Mouse (Mus musculus) limb, embryonic 15.5 days (tissue): ENCODE results near the gene Gm20388. TPM values are rescaled to one million over a fixed set of nuclear protein-coding genes. Genes with fewer than 3 reads are reported as not detected.
A peak's percentile ranks its signal among the peaks of the same experiment; 100 is the strongest.
"Not testable (repeated sequence)": the region's sequence is repeated elsewhere in the genome, so short reads cannot be mapped to it uniquely, and the experiment has no call there.

Source experiments
- ATAC-seq: fragments of 200-750 bp; cut with Nextera tagmentation; 2 replicates; pipeline ENCODE4 v1.8.0; 2017; ENCODE audit warnings: low read depth, moderate TSS enrichment; ENCODE audit not compliant: insufficient number of reproducible peaks, low FRiP score, low TSS enrichment
- H3K27ac ChIP-seq: fragments of 300-500 bp; sonication (generic); 2 replicates; pipeline ENCODE4 v1.5.1; 2015; ENCODE audit warnings: moderate library complexity, mild to moderate bottlenecking, inconsistent platforms
- H3K27me3 ChIP-seq: fragments of 300-500 bp; sonication (generic); 2 replicates; pipeline ENCODE4 v1.6.1; 2015; ENCODE audit warnings: inconsistent platforms
- H3K36me3 ChIP-seq: fragments of 300-500 bp; sonication (generic); 2 replicates; pipeline ENCODE4 v1.6.1; 2015; ENCODE audit warnings: inconsistent platforms
- H3K4me1 ChIP-seq: fragments of 300-500 bp; sonication (generic); 2 replicates; pipeline ENCODE4 v1.6.1; 2015; ENCODE audit warnings: inconsistent platforms
- H3K4me2 ChIP-seq: fragments of 300-500 bp; sonication (generic); 2 replicates; pipeline ENCODE4 v1.6.1; 2015; ENCODE audit warnings: mild to moderate bottlenecking, inconsistent platforms
- H3K4me3 ChIP-seq: fragments of 300-500 bp; sonication (generic); 2 replicates; pipeline ENCODE4 v1.5.1; 2015; ENCODE audit warnings: mild to moderate bottlenecking, inconsistent platforms
- H3K9ac ChIP-seq: fragments of 300-500 bp; sonication (generic); 2 replicates; pipeline ENCODE4 v1.6.1; 2015; ENCODE audit warnings: inconsistent platforms
- H3K9me3 ChIP-seq: fragments of 300-500 bp; sonication (generic); 2 replicates; pipeline ENCODE4 v1.6.1; 2016; ENCODE audit warnings: inconsistent platforms
- WGBS: fragments of 180-500 bp; shearing (Covaris S2); methylation state at CpG from one replicate; pipeline ENCODE4 v1.1.7; 2015; 5-methylcytosine and 5-hydroxymethylcytosine counted together
- polyA plus RNA-seq: library from polyadenylated mRNA; unstranded; fragments of >200 nt; fragmentation: Nextera tagmentation; extraction: Ambion mirVana; gene quantifications from 2 replicates; pipeline ENCODE4 v1.2.1, GENCODE M21; 2015

Gm20388 gene
- polyA plus RNA-seq, 1 experiment from 2014 or later: 4.9 TPM

DNA sequence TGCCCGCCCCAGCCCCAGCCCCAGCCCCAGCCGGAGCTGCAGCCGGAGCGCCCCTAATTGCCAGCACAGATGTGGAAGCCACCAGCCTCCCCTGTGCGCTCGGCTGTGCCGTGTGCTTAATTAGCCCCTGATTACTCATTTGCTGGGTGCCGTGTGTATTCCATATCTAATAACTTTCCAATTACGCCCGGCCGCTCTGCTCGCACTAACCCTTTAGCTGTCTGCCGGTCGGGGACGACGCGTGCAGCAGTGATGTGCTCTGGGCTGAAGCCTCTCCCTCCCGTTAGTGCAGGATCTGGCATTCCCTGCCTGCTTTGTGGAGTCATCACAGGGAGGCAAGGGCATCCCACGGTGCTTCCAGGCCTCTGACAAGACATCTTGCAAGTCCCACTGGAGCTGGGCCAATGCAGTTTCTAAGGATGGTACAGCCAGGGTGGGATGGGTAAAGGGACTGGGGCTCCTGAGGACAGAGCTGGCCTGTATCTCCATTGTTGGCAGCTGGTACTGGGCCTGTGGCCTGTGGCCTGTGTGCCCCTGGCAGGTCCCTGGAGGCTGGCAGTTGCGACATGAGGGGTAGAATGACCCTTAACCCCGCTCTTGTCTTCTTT lies 437.2 kb downstream of the Gm20388 start:
- ATAC-seq: no peak
- H3K9me3 ChIP-seq: no peaks in the 10 kb centered on the region
- no peak overlapping the region for H3K27ac ChIP-seq
- H3K27me3 ChIP-seq: 0 out of 2 replicates have a peak, but pooled peaks cover 4% of the 10 kb centered on the region
- H3K4me3 ChIP-seq: no peak overlapping the region
- H3K36me3 ChIP-seq: no peaks in the 10 kb centered on the region
- no peak overlapping the region for H3K4me2 ChIP-seq
- 40% methylated on average over 21 of the region's 21 CpGs for WGBS
- no peak overlapping the region for H3K9ac ChIP-seq
- H3K4me1 ChIP-seq: peaks cover 50% of the 10 kb centered on the region

DNA sequence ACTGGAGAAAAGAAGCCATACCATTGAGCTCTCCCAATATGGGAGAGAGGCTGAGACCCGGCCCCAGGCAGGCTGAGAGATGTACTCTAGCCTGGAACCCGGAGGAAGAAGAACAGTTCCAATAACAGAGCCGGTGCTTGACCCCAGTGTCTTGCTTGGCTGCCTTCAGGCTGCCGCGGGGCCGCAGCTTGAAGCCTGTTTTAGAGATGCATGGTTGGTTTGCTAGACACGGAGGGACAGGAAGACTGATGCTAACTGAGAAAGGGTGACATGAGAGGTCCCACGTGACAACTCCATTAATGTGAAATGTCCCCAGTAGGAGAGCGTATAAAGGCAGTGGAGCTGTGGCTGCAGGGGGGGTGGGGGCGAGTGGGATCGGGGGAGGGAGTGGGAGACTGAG lies 438.3 kb downstream of the Gm20388 start:
- H3K27ac ChIP-seq: no peak overlapping the region
- 61% methylated on average over 11 of the region's 11 CpGs for WGBS
- H3K4me2 ChIP-seq: no peak overlapping the region
- H3K27me3 ChIP-seq: 0 out of 2 replicates have a peak, but pooled peaks cover 4% of the 10 kb centered on the region
- no peak overlapping the region for H3K9ac ChIP-seq
- no peak for ATAC-seq
- H3K4me3 ChIP-seq: no peak overlapping the region
- H3K36me3 ChIP-seq: no peaks in the 10 kb centered on the region
- no peaks in the 10 kb centered on the region for H3K9me3 ChIP-seq
- peaks cover 50% of the 10 kb centered on the region for H3K4me1 ChIP-seq

DNA sequence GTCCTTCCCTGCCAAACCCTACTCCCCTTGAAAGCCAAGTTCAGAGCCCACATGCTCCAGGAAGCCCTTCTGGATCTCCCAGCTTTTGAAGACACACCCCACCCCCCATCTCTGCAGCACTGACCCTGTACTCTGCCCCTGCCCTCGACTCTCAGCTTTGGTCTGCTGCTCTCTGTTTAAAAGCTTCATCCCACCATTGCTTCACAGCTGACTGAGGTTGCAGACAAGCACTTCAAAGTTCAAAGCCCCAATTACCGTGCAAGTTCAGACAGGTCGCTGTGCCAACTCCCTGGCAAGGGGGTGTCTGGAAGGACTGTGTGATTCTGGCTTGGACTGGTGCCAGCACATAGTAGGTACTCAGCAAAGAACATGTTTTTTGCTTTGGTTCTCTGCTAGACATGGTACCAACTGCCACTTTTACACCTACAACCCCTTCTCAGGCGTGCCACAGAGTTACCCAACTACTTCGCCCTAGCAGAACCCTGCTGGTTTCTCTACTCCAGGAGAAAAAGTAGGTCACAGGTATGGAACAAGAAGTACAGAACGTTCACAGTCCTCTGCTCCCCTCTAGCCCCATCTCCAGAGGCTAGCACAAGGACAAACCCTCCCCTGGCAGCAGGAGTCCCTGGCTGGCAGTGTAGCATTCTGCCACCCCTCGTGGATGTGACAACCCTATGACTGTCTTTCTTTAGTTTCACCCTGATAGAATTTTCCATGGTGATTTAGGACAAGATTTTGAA lies 440.9 kb downstream of the Gm20388 start:
- H3K4me1 ChIP-seq: peaks cover 51% of the 10 kb centered on the region

GRCm38 (mm10) chr8:120352096-120352495 lies 441.5 kb downstream of the Gm20388 start:
- 20% methylated on average over 10 of the region's 10 CpGs for WGBS
- ATAC-seq: no peak
- H3K4me1 ChIP-seq: peaks cover 50% of the 10 kb centered on the region
- H3K27me3 ChIP-seq: 0 out of 2 replicates have a peak, but pooled peaks cover 4% of the 10 kb centered on the region
- H3K4me2 ChIP-seq: no peak overlapping the region
- H3K27ac ChIP-seq: no peak overlapping the region
- H3K36me3 ChIP-seq: peaks cover 3% of the 10 kb centered on the region; the same call in 1 of the 2 replicates
- H3K4me3 ChIP-seq: no peak overlapping the region
- H3K9me3 ChIP-seq: no peaks in the 10 kb centered on the region
- H3K9ac ChIP-seq: no peak overlapping the region

More for the DNA sequence above, 440.9 kb downstream of the Gm20388 start:
- Histone ChIP-seq H3K27ac (no peak overlapping the region), H3K27me3 (0 out of 2 replicates have a peak, but pooled peaks cover 4% of the 10 kb centered on the region), H3K36me3 (peaks cover 3% of the 10 kb centered on the region; the same call in 1 of the 2 replicates), H3K9me3 (no peaks in the 10 kb centered on the region), H3K4me2 (no peak overlapping the region), H3K9ac (no peak overlapping the region), H3K4me3 (no peak overlapping the region)
- no peak for ATAC-seq
- WGBS: 40% methylated on average over 7 of the region's 7 CpGs

GRCm38 (mm10) chr8:120356067-120356466 lies 445.4 kb downstream of the Gm20388 start:
- Histone ChIP-seq H3K4me1 (peaks cover 62% of the 10 kb centered on the region), H3K36me3 (peaks cover 3% of the 10 kb centered on the region; the same call in 1 of the 2 replicates), H3K27ac (no peak overlapping the region), H3K9me3 (no peaks in the 10 kb centered on the region), H3K4me3 (no peak overlapping the region), H3K4me2 (no peak overlapping the region), H3K27me3 (no peaks in the 10 kb centered on the region), H3K9ac (no peak overlapping the region)
- WGBS: 65% methylated on average over 9 of the region's 9 CpGs
- no peak for ATAC-seq

DNA sequence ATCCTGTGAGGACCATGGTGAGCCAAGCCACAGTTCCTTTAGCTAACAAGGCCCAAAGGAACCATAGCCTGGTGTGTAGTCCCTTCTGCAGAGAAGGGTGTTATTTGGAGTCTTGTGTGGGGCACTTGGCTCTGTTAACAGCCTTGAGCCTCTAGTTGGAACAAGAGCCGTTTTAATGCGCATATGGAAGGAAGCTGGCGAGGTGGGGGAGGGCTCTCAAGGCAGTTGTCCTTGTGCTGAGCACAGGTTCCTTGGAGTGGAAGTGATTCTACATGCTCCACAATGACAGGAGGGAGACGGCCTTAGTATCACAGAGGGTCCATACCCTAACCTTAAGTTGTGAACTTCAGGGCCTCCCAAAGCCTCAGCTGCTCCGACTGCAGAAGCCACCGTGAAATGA lies 446.9 kb downstream of the Gm20388 start:
- no peak overlapping the region for H3K9ac ChIP-seq
- no peak overlapping the region for H3K4me2 ChIP-seq
- H3K27ac ChIP-seq: no peak overlapping the region
- H3K9me3 ChIP-seq: no peaks in the 10 kb centered on the region
- H3K4me3 ChIP-seq: no peak overlapping the region
- H3K27me3 ChIP-seq: no peaks in the 10 kb centered on the region
- H3K4me1 ChIP-seq: peaks cover 52% of the 10 kb centered on the region
- no peak for ATAC-seq
- 67% methylated on average over 6 of the region's 6 CpGs for WGBS
- H3K36me3 ChIP-seq: peaks cover 3% of the 10 kb centered on the region; the same call in 1 of the 2 replicates

DNA sequence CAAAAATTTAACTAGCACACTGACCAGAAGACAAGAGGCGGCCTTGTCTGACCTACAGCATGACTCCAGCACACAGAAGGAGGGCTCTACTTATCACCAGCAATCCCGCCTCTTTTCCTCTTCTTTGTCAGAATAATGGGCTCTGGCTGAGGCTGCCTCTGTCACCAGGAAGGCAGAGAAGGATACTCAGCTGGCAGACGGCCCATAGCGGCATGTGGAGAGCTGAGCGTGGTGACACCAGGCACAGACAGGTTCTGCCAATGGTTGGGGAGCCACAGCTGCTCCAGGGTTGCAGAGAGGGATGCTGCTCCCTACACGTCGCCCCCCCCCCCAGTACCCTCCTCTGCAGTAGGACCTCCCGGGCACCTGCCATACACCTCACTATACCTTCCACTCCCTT lies 450.7 kb downstream of the Gm20388 start:
- WGBS: 80% methylated on average over 8 of the region's 8 CpGs
- H3K4me1 ChIP-seq: peaks cover 58% of the 10 kb centered on the region
- H3K4me3 ChIP-seq: no peak overlapping the region

GRCm38 (mm10) chr8:120363552-120364071 lies 453.0 kb downstream of the Gm20388 start:
- 49% methylated on average over 10 of the region's 10 CpGs for WGBS
- peak overlapping the region; percentile 22; the same call in 1 of the 2 replicates for H3K27ac ChIP-seq
- no peak overlapping the region for H3K9ac ChIP-seq
- no peaks in the 10 kb centered on the region for H3K27me3 ChIP-seq
- no peaks in the 10 kb centered on the region for H3K9me3 ChIP-seq
- H3K4me3 ChIP-seq: no peak overlapping the region
- ATAC-seq: no peak
- H3K4me1 ChIP-seq: peaks cover 55% of the 10 kb centered on the region
- no peak overlapping the region for H3K4me2 ChIP-seq
- H3K36me3 ChIP-seq: no peaks in the 10 kb centered on the region

More for the DNA sequence above, 450.7 kb downstream of the Gm20388 start:
- no peak for ATAC-seq
- H3K9ac ChIP-seq: no peak overlapping the region
- no peaks in the 10 kb centered on the region for H3K9me3 ChIP-seq
- no peaks in the 10 kb centered on the region for H3K36me3 ChIP-seq
- H3K4me2 ChIP-seq: no peak overlapping the region
- H3K27me3 ChIP-seq: no peaks in the 10 kb centered on the region
- H3K27ac ChIP-seq: no peak overlapping the region

DNA sequence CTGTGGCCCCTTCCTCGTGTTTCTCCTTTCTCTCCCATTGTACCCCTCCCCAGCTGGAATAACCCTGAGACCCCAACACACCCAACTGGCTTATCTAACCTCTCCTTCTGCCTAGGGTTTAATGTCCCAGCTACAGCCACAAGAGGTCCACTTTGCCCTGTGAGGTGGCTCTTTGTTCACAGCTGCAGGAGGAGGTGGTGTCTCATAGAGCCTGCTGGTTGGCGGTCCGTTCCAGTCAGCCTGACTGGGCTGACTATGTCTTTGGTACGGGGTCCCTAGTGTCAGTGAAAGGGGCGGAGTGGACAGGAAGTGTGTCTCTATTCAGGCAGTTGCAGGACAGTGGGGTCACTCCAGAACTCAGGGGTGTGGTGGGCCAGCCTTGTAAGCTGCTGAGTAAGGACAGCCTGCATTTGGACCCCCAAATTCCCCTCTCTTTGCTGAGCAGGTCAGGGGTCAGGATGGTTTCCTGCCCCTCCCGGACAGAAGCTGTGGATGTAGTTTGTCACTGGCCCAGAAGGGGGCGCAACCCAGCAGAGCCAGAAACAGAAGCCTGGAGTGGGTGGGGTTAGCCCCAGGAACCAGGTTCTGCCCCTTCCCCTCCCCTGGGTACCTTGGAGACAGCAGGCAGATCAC lies 453.6 kb downstream of the Gm20388 start:
- H3K4me1 ChIP-seq: peaks cover 61% of the 10 kb centered on the region
- H3K4me2 ChIP-seq: no peak overlapping the region
- no peak overlapping the region for H3K9ac ChIP-seq
- H3K4me3 ChIP-seq: no peak overlapping the region
- no peak for ATAC-seq
- H3K27me3 ChIP-seq: no peaks in the 10 kb centered on the region
- no peaks in the 10 kb centered on the region for H3K36me3 ChIP-seq
- 52% methylated on average over 7 of the region's 7 CpGs for WGBS
- H3K27ac ChIP-seq: peak overlapping the region; percentile 22; the same call in 1 of the 2 replicates
- no peaks in the 10 kb centered on the region for H3K9me3 ChIP-seq

- Histone ChIP-seq H3K27ac (no peak overlapping the region), H3K4me1 (peaks cover 58% of the 10 kb centered on the region)
- WGBS: 80% methylated on average over 6 of the region's 6 CpGs
Measured at GRCm38 (mm10) chr8:120366840-120367239, 456.2 kb downstream of the Gm20388 start.

DNA sequence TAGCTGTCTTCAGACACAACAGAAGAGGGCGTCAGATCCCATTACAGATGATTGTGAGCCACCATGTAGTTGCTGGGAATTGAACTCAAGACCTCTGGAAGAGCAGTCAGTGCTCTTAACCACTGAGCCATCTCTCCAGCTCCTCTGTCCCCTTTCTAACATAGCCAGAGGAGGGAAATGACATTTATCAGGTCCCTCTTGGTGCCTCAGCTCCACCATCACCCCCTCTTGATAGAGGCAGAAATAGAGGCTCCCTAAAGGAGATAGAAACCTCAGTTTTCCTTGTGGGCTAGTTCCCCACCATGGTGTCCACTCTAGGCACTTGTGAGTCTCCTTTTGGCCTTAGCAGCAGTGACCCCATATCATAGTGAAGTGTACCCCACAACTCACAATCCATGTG lies 457.6 kb downstream of the Gm20388 start:
- H3K4me3 ChIP-seq, H3K9ac ChIP-seq, H3K9me3 ChIP-seq, H3K36me3 ChIP-seq, H3K4me2 ChIP-seq, H3K27me3 ChIP-seq, ATAC-seq: not testable (repeated sequence)
- WGBS: 64% methylated on average over 1 of the region's 1 CpGs
- Histone ChIP-seq H3K27ac (peak overlapping the region; percentile 65), H3K4me1 (peaks cover 56% of the 10 kb centered on the region)

More at GRCm38 (mm10) chr8:120366840-120367239, 456.2 kb downstream of the Gm20388 start:
- no peak for ATAC-seq
- Histone ChIP-seq H3K9ac (no peak overlapping the region), H3K9me3 (no peaks in the 10 kb centered on the region), H3K27me3 (no peaks in the 10 kb centered on the region), H3K4me3 (no peak overlapping the region), H3K36me3 (no peaks in the 10 kb centered on the region), H3K4me2 (no peak overlapping the region)
